Mouse (Mus musculus) liver, postnatal 0 days (tissue): Measurements from ENCODE around the gene Wscd2.

Experiments used
- CTCF ChIP-seq: sonication (generic); IDR thresholded peaks from 2 replicates; pipeline ENCODE4 v1.5.1; 2016; ENCODE audit warnings: antibody characterized with exemption, low read depth
- EP300 ChIP-seq: IDR thresholded peaks from 2 replicates; pipeline ENCODE4 v1.6.1; 2016; ENCODE audit warnings: antibody characterized with exemption, low read depth, mild to moderate bottlenecking

GRCm38 (mm10) chr5:113542885-113543476 lies 52.8 kb downstream of the Wscd2 start:
- TF ChIP-seq CTCF (no peak), EP300 (no peak)
